Mouse (Mus musculus) cerebellum, postnatal 4 days (tissue): ENCODE measurements at regions not wholly inside any gene's neighbourhood (a gene's known extent, or its start where the extent isn't known, plus 50 kb on each side); places are given as distances from the start of the nearest gene placed in this dataset.

ENCODE experiments used
- DNase-seq, 2 experiments: peaks; one replicate each; pipeline ENCODE4 v3.0.0; 2022; ENCODE audit warnings: low spot score in 2 of 2, mixed read lengths in 1 of 2

DNA sequence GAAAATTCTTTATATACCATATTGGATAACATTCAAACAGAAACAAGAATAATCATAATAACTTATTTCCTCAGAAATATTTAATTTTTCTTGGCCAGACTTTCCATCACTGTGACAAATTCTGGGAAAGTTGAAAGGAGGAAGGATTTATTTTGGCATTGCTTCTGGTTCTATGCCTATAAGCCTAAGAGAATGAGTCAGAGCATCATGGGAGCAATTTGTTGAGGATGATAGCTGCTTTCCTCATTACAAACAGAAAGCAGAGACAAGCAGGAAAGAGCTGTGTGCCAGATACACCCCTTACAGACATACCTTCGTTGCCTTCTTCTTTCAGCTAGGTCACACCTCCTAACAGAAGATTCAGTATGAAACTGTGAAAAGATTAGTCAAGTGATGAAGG is 115.3 kb downstream of the Rgs21 start:
- DNase-seq = no peak

GRCm38 (mm10) chr1:144451731-144452130 is 115.7 kb downstream of the Rgs21 start:
- DNase-seq = no peak

GRCm38 (mm10) chr1:144436617-144437016 is 130.8 kb downstream of the Rgs21 start:
- no peak for DNase-seq

GRCm38 (mm10) chr1:144432816-144433215 is 134.7 kb downstream of the Rgs21 start:
- DNase-seq = no peak

DNA sequence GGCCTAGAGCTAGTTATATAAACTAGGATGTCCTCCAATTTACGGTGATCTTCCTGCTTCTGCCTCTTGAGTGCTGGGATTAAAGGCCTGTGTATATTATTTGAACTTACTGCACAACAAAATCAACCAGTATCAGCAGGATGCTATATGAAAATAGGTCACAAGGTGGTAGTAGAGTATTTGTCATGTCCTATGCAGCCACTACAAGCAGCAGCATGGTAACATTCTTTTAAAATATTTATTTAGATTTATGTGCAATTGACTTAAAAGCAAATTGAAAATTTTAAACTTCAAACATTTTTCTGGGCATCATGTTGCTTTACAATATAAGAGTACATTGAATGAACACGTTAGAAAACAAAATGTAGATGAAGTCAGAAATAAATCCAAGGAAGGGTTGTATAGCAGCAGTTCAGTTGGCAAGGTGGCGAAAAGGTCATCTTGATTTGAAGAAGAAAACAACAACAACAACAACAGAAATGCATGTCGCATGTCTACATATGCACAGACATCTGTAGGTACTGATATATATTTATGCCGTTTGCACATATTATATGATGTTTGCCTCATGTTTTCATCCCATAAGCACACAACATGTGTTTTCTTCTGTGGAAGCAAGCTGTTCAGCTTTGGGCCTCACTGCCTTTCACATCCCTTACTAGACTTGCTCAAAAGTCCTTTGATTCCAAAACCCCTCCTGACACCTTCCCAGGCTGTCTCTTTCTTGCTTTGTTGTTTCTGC is 135.8 kb downstream of the Rgs21 start:
- no peak for DNase-seq

GRCm38 (mm10) chr1:144421374-144421773 is 146.1 kb downstream of the Rgs21 start:
- DNase-seq = no peak

DNA sequence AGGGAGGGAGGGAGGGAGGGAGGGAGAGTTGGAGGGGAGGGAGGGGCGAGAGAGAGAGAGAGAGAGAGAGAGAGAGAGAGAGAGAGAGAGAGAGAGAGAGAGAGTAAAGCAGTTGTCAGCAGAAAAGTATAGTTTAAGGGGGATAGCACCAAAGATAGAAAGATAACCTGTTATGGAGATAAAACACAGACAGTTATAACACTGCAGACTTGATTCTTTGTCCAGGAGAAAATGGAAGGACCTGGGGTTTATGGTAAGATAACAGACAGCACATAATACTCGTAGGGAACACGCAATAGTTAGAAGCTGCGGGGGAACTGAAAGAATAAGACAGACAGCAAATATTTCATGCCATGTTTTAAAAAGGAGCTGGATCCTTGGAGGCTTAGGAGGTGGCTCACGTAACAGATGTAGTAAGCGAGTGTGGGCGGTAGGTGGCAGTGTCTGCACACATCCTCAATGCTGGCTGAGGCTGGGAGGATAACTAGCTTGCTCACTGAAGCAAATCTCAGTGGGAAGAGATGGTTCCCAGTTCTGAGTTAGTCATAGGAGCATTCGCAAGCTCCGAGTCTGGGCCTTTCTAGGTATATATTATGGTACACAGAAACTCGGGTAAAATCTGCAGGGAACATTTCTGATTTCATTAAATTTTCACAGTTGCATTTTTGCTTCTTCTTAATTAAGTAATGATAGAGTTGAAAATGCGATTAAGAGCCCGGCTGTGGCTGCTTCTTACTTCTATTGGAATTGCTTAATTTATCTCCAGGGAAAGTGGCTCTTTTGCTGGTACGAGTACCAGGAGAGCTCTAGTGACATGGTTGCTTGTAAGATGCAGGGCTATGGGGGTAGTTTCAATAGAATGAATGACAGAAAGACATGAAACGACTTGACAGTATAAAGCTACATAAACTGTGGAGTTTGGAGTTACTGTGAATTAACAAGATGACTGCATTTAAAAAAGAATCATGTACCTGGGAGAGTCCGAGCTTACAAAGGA is 157.6 kb upstream of the Rgs1 start:
- peak; percentile 71 to 87 for DNase-seq

- DNase-seq = no peak
Observed at GRCm38 (mm10) chr1:144405724-144406123, 156.7 kb upstream of the Rgs1 start.

DNA sequence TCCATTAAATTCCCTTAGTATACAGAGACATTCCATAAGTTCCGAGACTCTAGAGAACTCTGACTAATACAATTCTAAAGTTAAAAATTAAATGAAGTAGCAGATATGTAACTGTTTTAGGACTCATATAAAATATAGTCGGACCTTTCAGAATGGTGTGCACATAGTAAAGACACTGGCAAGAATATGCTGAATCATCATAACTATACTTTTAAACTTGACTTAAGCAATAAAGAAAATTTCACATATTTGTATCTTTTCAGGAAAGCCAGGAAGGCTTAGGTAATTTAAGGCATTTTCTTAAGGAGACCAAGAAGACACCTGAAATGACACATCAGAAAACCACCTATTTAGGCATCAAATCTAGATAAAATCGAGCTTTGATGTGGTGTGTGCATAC is 156.0 kb upstream of the Rgs1 start:
- no peak for DNase-seq

DNA sequence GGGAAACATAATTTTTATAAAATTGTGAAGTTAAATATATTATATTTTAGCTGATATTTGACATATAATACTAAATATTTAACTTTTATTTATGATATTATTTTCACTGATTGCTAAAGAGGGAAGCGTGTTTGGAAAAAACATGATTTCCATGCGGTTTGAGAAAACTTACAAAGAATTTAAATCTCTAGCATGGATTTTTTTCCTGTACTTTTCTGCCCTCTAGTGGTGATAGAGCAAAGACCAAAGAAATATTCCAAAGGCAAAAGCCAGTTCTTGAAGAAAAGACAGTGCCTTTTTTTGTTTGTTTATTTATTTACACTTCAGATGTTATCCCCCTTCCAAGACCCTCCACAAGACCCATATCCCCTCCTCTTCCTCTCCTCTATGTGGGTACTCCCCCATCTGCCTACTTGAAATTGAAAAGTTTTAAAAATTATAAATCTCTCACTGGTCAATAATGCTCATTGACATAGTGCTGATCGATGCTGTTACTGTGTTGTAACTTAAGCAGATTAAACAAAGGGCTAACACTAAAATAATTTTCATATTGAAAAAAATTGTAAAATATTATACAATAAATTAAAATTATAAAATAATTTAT is 131.1 kb upstream of the Rgs1 start:
- DNase-seq = no peak

GRCm38 (mm10) chr1:144374121-144374520 is 125.1 kb upstream of the Rgs1 start:
- DNase-seq = no peak

- DNase-seq = no peak
Observed at GRCm38 (mm10) chr1:144367492-144367891, 118.5 kb upstream of the Rgs1 start.

GRCm38 (mm10) chr1:144355560-144356310 is 106.7 kb upstream of the Rgs1 start:
- DNase-seq = no peak

- DNase-seq = no peak
Observed at GRCm38 (mm10) chr1:144355041-144355440, 106.0 kb upstream of the Rgs1 start.

GRCm38 (mm10) chr1:144353320-144353719 is 104.3 kb upstream of the Rgs1 start:
- no peak for DNase-seq

- DNase-seq = no peak
Observed at GRCm38 (mm10) chr1:144343820-144344219, 94.8 kb upstream of the Rgs1 start.

DNA sequence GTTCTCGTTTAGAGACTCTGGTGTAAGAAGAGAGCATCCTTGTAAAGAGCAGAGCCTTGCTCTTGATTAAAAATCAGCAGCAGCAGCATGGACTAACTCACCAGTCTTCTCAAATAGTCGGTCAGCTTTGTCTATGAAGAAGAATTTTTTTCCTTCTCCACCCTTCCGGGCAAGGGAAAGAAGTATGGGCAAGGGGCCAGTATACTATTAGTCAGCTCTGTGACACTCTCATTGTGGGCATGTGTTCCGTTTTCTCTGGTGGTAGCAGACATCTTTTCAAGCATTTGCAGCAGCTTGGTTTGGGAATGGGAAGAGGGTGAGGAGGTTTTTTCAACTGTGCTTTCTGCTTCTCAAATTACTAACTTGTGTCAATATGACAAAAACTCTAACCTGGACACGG is 94.3 kb upstream of the Rgs1 start:
- DNase-seq = no peak

GRCm38 (mm10) chr1:144337572-144337971 is 88.5 kb upstream of the Rgs1 start:
- DNase-seq = no peak

DNA sequence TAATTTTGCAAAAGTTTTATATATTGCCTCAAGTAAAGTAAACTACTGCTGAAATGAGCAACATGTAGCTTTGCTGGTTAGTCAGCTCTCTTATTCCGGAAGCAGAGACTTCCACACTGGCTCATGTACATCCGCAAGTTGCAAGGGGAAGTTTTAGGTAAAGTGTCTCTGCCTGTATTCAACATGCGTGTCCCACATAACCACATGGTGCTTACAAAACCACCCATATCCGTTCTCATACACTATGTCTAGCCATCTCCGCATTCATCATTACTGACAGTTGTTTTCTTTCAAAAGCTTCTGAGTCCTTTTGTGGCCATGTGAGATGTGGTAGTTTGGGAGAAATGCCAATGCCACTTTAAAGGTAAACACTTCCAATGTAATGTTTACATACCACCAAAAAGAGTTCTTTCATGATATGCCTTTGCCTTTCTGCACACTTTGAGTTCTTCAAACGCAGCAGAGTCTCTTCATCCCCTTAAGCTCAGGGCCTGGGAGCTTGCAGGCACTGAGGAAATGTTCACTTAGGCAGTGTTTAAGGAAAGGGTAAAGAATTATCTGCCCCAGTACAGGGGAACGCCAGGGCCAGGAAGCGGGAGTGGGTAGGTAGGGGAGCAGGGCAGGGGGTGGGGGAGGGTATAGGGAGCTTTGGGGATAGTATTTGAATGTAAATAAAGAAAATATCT is 81.5 kb upstream of the Rgs1 start:
- DNase-seq = no peak

- DNase-seq = no peak
Observed at GRCm38 (mm10) chr1:144319406-144319805, 70.4 kb upstream of the Rgs1 start.

GRCm38 (mm10) chr1:144318289-144318688 is 69.2 kb upstream of the Rgs1 start:
- no peak for DNase-seq
